Mouse (Mus musculus) layer of hippocampus, postnatal 25 days (tissue): ENCODE data around the gene Sp4. TPM values are rescaled to one million over a fixed set of nuclear protein-coding genes. Genes with fewer than 3 reads are reported as not detected.

Experiments
- DNase-seq, 2 experiments: peaks; one replicate each; pipeline ENCODE4 v3.0.0; 2022; ENCODE audit warnings: mixed read lengths in 2 of 2, low spot score in 1 of 2; ENCODE audit errors: extremely low spot score in 1 of 2
- total RNA-seq, 2 experiments: library from RNA; stranded (reverse); gene quantifications; 2 replicates each; pipeline ENCODE4 v1.2.3; 2021

Sp4 gene
- total RNA-seq, 2 experiments from 2014 or later, result 27.4 to 28.0 TPM

DNA sequence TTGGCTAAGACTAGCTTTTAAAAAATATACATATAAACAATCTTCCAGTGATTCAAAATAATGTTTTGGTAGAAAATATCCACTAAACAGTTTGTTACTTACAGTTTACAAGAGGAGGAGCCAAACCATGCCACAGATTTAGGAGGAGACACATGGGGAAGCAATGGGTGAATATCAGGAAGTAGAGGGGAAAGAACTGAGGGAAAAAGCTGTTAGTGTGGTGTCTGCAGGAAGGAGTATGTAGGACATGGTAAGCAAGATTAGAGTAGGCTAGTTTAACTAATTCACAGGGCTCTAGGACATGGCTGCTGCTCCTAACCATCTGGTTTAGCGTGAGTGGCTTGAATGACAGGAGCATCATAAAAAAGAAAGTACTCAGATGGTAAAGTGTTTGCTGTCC is 19.3 kb downstream of the Sp4 start:
- no peak for DNase-seq

DNA sequence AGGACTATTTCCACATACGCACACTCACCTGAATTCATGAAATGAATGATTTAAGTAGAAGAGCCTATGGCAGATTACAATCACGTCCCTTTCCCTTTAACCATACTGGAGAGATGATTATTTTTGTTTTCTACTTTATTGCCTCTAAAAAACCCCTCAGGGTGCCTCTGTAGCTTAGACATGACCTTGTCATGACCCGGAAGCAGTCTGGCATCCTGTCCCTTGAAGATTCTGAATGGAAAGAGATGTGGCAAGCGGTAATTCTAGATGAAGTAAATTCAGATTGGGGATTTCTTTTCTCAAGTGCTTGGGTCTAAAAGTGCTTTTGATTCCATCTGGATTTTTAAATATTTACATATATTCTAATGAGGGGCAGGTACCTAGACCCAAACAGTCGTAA is 24.9 kb downstream of the Sp4 start:
- DNase-seq, result no peak

- DNase-seq, result no peak
These were observed 36.3 kb downstream of the Sp4 start for GRCm38 (mm10) chr12:118264905-118265304.

GRCm38 (mm10) chr12:118263878-118264277 is 37.4 kb downstream of the Sp4 start:
- DNase-seq, result no peak

- DNase-seq, result no peak
These were observed 45.9 kb downstream of the Sp4 start for GRCm38 (mm10) chr12:118255292-118255782.

GRCm38 (mm10) chr12:118221182-118221581 is 80.1 kb downstream of the Sp4 start:
- no peak for DNase-seq

- no peak for DNase-seq
These were observed 81.2 kb downstream of the Sp4 start for GRCm38 (mm10) chr12:118220062-118220461.

DNA sequence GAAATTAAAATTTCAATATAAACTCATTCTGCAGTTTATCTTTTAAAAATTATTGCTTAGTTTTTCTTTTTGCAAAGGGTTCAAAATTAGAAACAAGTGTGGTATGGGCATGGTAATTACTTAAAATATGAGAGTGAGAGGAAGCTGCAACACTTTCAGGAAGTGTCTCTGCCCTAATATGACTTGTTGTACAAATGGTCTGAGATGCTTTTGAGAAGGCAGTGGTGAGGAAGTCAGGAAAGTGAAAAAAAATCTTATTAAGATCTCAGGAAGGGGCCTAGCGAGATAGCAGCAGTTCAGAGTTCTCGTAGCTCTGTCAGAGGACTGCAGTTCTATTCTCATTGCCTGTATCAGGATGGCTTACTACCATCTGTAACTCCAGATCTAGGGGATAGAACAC is 89.1 kb downstream of the Sp4 start:
- DNase-seq, result no peak

DNA sequence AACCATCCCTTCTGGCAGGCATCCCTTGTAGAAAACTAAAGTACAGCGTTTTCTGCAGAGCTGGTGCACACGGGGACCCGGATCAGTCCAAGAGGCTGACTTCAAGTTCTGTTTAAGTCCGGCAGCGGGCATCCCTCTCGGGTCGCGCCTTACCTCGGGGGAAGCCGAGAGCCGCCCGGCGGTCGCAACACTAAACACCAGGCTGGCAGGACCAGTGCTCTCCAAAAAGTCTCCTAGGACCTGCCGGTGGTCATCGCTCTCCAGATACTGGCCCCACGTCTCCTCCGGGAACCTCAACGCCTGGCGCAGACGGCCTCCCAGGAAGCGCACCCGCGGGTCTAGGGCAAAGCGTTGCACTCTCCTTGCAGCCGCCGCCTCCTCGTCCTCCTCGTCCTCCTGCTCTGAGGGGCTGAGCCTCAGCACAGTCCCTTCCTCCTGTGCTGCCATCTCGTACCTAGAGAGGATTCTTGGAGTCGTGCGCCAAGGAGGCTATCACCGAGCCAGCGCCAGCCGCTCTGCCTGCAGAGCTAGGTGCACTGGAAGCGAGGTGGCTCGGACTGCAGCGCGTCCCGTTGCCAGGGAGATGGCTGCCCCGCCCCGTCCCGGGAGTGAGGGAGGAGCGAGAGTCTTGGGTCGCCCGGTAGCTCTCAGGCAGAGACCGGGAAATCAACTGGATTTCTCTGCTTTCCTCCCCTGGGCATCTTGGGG is 102.7 kb downstream of the Sp4 start, which contains the start of gene Dnah11:
TSS of gene Dnah11 (minus strand) at position 658 of the 708 bp plus-strand sequence.
- DNase-seq, result peak; percentile 11 to 35

- DNase-seq, result no peak
These were observed 104.7 kb downstream of the Sp4 start for GRCm38 (mm10) chr12:118196583-118196982.

- no peak for DNase-seq
These were observed 111.7 kb downstream of the Sp4 start for GRCm38 (mm10) chr12:118189535-118189934.

- no peak for DNase-seq
These were observed 113.6 kb downstream of the Sp4 start for GRCm38 (mm10) chr12:118187663-118188062.

DNA sequence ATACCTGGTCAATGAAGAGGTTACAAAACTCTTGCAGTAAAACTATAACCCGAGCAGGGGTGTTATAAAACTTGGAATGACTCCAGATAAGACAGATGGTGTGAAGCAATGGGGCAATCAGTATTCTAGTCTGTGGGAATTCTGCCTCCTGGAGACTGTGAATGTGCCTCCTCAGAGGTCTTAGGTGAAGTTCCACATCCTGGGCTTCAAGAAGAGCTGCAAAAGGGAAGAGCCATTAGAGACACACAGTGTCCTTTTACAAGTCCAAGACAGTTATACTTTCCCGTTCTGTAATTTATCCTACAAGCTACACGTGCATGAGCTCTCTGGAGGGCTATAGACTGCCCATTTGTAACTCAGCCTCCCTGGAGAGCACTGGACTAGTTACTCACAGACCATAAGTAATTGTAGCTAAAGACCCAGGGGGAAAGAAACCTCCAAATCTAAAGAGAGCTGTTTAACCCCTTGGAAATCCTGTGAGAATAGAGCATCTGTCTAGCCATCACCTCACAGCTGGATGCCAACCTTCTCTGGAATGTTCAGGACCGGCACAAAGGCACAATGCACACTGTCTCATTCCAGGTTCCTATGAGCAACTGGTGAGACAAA is 114.3 kb downstream of the Sp4 start:
- no peak for DNase-seq

- DNase-seq, result no peak
These were observed 114.9 kb downstream of the Sp4 start for GRCm38 (mm10) chr12:118186120-118186880.

Other genes starting within 250 kb of the Sp4 start
- gene Dnah11, start 102.4 kb downstream of the Sp4 start, total RNA-seq, result 1 to 10 TPM; 1.9 to 2.1 TPM